Mouse (Mus musculus) brain, embryonic 14.5 days (tissue): ENCODE data around the gene Nxpe4. TPM values are rescaled to one million over a fixed set of nuclear protein-coding genes. Genes with fewer than 3 reads are reported as not detected.
"Not testable (repeated sequence)": the region's sequence is repeated elsewhere in the genome, so short reads cannot be mapped to it uniquely, and the experiment has no call there.

Experiments
- DNase-seq: peaks from one replicate; pipeline ENCODE4 v3.0.0-alpha.2; 2011; ENCODE audit warnings: low read depth
- CTCF ChIP-seq: fragments of 200-500 bp; IDR thresholded peaks from 2 replicates; pipeline ENCODE4 v1.5.1; 2012; ENCODE audit warnings: inconsistent platforms, mild to moderate bottlenecking, moderate library complexity, borderline replicate concordance; ENCODE audit not compliant: insufficient read depth, insufficient read length; ENCODE audit errors: extremely low read depth
- POLR2A ChIP-seq: fragments of 200-500 bp; IDR thresholded peaks from 2 replicates; pipeline ENCODE4 v1.6.1; 2012; ENCODE audit warnings: mild to moderate bottlenecking, inconsistent platforms, borderline replicate concordance; ENCODE audit not compliant: poor library complexity, insufficient read depth, insufficient read length, severe bottlenecking; ENCODE audit errors: extremely low read depth
- polyA plus RNA-seq: library from polyadenylated mRNA; depleted of rRNA; stranded (reverse); fragments of >200 nt; gene quantifications from 2 replicates; pipeline ENCODE4 v1.2.3, GENCODE M21; 2012; rRNA removed

Nxpe4 gene
- 5.2 and 6.7 TPM in 2 replicates for polyA plus RNA-seq

- peak; percentile 55; the same call in 1 of the 2 replicates for TF ChIP-seq CTCF
- no peak for TF ChIP-seq POLR2A
- peak; percentile 96 for DNase-seq
Measured at GRCm38 (mm10) chr9:48161505-48162192, at the start of gene Nxpe4. Nxpe4 (plus strand) TSS chr9:48162023.

DNA sequence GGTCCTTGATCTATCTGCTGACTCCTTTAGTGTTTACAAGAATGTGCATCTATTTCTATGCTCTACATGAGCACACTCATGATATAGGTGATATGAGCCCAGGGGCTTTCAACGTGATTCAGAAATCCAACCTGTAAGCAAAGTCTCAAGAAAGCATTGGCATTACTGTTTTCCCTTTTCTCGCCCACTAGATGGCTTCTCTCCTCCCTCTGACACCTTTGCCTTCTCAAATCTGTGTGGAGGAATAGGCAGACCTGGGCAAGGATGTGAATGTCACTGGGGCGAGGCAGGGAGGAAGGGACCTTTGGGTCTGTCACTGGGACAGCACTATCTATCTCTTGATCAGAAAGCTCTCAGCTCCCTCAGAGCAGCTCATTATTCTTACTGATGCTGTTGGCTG lies 35.0 kb upstream of the Nxpe4 start:
- peak; percentile 15; the same call in 1 of the 2 replicates for TF ChIP-seq CTCF
- TF ChIP-seq POLR2A, result no peak
- DNase-seq, result no peak

DNA sequence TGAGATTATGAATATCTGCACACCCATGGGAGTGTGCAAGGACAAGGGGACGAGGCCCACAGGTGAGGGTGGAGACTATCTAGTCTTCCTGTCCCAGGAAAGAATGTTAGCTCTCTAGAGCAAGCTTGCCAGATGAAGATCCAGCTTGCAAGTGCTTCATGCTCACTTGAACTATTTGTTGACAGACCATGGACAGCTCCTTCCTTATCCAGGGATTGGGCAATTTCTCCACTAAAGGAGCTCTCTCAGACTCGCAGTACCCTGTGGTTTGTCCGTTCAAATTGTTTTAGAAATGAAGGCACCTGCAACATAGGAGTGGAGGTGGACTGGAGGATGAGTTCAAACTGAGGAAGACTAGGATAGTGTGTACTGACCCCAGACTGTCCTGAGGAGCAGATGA lies 24.3 kb upstream of the Nxpe4 start:
- TF ChIP-seq CTCF (no peak), POLR2A (no peak)
- peak; percentile 13 for DNase-seq

DNA sequence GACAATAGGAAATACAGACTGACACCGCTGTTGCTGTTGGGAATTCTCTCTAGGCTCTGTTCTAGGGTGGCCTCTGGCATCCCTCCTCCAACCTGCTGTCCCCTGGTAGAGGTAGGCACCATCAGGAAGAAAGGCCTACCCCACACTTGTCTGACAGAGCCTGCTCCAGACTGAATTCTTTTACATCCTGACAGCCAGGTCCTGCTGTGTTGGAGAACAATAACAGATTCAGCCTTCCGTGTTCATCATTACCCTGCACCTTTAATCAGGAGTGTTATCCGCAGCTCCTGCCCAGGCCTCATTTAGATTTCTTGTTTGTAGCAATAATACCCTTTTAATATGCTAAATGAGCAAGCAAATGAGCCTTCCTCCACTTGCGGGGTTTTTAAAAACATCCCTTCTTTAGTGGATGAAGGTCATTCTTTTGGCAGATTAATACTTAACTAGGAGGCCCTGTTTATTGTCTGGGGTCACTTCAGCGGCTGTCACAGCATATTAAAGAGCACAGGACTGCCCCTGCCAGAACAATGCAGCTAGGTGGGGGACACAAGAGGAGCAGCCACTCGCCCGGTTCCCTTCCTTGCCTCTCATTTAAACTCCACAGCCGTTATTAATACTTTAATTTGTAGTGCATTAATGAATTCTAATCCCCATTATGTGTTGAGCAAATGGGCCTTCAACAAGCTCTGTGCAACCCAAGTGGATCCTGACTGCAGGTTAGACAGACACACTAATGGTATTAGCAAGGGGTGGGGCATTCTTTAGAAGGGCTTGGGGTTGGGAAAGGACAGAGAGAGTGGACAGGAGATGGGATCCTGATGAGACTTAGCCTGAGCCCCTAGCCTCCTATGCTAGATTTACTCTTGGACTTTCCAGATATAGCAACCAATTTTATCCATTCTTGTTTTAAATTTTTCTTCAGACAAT lies 21.1 kb upstream of the Nxpe4 start:
- no peak for TF ChIP-seq POLR2A
- TF ChIP-seq CTCF, result no peak

DNA sequence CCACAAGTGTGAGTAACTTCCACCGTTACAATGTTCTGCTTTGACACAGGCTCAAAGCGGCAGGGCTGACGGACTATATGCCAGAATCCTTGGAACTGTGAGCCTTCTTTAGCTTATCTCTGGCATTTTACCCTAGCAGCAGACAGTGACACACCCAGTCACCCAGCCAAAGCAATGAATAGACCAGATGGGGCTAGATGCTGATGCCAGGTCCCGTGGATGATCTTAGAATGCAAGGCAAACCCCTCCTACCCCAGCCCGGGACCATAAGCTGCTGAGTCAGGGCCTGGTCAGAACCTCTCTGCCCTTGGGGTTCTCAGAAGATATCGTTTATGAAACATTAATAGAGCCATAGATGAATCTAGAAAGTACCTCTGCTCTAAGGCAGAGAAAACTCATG lies 19.2 kb upstream of the Nxpe4 start:
- peak; percentile 43 for DNase-seq

More for the DNA sequence above, 21.1 kb upstream of the Nxpe4 start:
- DNase-seq, result peak; percentile 88

GRCm38 (mm10) chr9:48146761-48147160 lies 15.1 kb upstream of the Nxpe4 start:
- no peak for TF ChIP-seq CTCF
- TF ChIP-seq POLR2A, result no peak
- peak; percentile 41 for DNase-seq

More for the DNA sequence above, 19.2 kb upstream of the Nxpe4 start:
- no peak for TF ChIP-seq POLR2A
- no peak for TF ChIP-seq CTCF

DNA sequence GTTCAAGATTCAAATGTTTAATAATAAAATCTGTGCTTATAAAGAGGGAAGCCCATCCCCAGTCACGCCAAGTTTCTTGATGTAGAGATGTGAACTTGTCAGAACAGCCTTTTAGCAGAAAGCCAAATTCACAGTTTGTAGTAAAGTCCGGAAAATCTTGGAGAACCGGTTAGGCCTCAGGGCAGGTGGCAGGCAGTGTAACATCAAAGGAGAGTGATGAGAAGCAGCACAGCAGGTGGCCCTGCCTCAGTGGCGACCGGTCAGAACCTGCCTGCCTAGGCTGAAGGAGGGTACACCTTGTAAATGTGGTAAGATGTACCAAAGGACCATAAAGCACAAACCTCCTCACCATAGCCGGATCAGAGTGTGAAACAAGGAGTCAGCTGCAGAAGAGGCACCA lies 4.7 kb downstream of the Nxpe4 start:
- not testable (repeated sequence) for DNase-seq

DNA sequence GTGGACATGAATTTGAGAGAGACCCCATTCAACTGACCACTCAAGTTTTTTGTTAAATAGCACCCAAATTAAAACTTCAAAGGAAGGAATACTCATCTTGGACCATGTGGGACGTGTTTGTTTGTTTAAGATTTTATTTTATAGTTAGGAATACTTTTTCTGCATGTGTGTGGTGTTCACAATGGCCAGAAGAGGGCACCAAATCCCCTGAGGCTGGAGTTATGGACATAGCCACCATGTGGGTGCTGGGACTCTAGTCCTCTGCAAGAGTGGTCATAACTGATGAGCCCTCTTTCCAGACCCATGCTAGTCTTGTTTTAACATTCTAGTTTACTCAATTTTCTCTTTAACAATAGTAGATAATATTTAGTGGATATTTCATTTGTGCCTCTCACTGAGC lies 14.9 kb downstream of the Nxpe4 start:
- TF ChIP-seq CTCF, result peak; percentile 36; the same call in 1 of the 2 replicates
- no peak for TF ChIP-seq POLR2A
- DNase-seq, result no peak

GRCm38 (mm10) chr9:48181300-48181699 lies 19.5 kb downstream of the Nxpe4 start:
- no peak for TF ChIP-seq POLR2A
- TF ChIP-seq CTCF, result no peak

DNA sequence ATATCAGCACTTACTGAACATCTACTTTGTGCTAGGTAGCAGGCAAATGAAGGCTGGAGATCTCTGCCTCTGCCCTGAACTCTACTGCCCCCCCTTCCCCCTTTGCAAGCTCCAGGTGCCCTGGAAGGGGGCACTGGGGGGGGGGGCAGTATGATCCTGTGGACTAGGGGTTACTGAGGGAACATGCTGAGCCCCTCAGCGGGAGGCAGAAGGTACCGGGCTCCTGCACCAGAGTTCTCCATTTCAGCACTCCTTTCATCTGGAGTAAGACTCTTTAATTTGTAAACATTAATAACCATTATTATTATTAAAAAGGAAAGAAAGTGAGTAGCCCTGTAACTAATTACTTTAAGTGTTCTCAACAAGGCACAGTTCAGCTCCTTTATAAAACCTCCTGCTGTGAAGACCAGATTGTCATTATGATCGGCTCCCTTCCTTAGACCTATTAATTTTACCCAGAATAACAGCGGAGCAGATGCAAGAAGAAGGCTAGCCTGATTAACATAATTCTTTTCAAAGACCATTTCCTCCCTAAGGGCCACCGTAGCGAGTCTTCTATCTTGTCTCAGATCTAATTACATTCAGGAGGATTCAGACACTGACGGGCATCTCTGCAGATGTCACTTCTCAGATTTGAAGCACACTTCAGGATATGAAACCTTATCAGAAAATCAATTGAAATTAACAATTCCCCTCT lies 21.0 kb downstream of the Nxpe4 start:
- peak; percentile 87 for DNase-seq
- TF ChIP-seq CTCF, result no peak
- TF ChIP-seq POLR2A, result no peak

More at GRCm38 (mm10) chr9:48181300-48181699, 19.5 kb downstream of the Nxpe4 start:
- DNase-seq, result no peak

GRCm38 (mm10) chr9:48184319-48184718 lies 22.5 kb downstream of the Nxpe4 start:
- DNase-seq, result peak; percentile 44
- no peak for TF ChIP-seq CTCF
- no peak for TF ChIP-seq POLR2A

DNA sequence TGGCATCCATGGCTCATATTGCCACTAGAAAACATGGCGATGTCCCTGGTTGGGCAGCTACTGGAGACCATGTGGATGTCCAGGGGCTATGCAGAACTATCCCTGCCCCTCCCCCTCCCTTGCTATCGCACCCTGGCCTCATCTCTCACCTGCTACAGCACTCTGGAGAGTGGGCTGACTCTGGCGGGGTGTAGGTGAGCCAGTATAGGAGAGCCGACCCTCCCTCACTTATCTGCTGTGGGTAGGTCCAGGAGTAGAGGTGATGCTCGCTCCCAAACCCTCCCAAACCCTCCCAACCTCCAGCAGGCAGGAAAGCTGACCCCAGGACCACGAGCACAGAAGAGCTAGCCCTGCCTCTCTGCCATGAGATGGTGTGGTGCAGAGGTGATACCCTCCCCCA lies 27.0 kb downstream of the Nxpe4 start:
- TF ChIP-seq POLR2A (no peak), CTCF (no peak)
- DNase-seq, result no peak
